Mouse (Mus musculus) kidney, embryonic 14.5 days (tissue): ENCODE data around the gene Rpl6. TPM values are rescaled to one million over a fixed set of nuclear protein-coding genes. Genes with fewer than 3 reads are reported as not detected.
"Not testable (repeated sequence)": the region's sequence is repeated elsewhere in the genome, so short reads cannot be mapped to it uniquely, and the experiment has no call there.

Experiments
- ATAC-seq: fragments of 200-750 bp; cut with Nextera tagmentation; 2 replicates; pipeline ENCODE4 v1.8.0; 2017; ENCODE audit warnings: moderate number of reproducible peaks, mild to moderate bottlenecking, moderate TSS enrichment, moderate library complexity; ENCODE audit not compliant: low FRiP score, low TSS enrichment
- H3K27ac ChIP-seq: fragments of 300-500 bp; sonication (generic); 2 replicates; pipeline ENCODE4 v1.5.1; 2014; ENCODE audit warnings: low read depth, mild to moderate bottlenecking, low read length, moderate library complexity, mixed read lengths
- H3K27me3 ChIP-seq: fragments of 300-500 bp; sonication (generic); 2 replicates; pipeline ENCODE4 v1.6.1; 2014; ENCODE audit warnings: mild to moderate bottlenecking, low read length; ENCODE audit not compliant: control insufficient read depth, insufficient read depth
- H3K36me3 ChIP-seq: fragments of 300-500 bp; sonication (generic); 2 replicates; pipeline ENCODE4 v1.6.1; 2014; ENCODE audit warnings: low read length, mixed read lengths; ENCODE audit not compliant: control insufficient read depth, insufficient read depth
- H3K4me1 ChIP-seq: fragments of 300-500 bp; sonication (generic); 2 replicates; pipeline ENCODE4 v1.6.1; 2014; ENCODE audit warnings: low read length, mixed read lengths; ENCODE audit not compliant: control insufficient read depth, insufficient read depth
- H3K4me2 ChIP-seq: fragments of 300-500 bp; sonication (generic); replicated peaks from 2 replicates; pipeline ENCODE4 v1.6.1; 2014; ENCODE audit warnings: low read depth, mild to moderate bottlenecking, low read length
- H3K4me3 ChIP-seq: fragments of 300-500 bp; sonication (generic); 2 replicates; pipeline ENCODE4 v1.5.1; 2014; ENCODE audit warnings: mild to moderate bottlenecking, low read length
- H3K9ac ChIP-seq: fragments of 300-500 bp; sonication (generic); 2 replicates; pipeline ENCODE4 v1.6.1; 2014; ENCODE audit warnings: low read depth, mild to moderate bottlenecking, low read length, moderate library complexity
- H3K9me3 ChIP-seq: fragments of 300-500 bp; sonication (generic); 2 replicates; pipeline ENCODE4 v1.6.1; 2016; ENCODE audit warnings: low read length; ENCODE audit not compliant: control insufficient read depth
- WGBS: fragments of 180-500 bp; shearing (Covaris S2); extraction: QIAGEN DNeasy Blood & Tissue Kit; methylation state at CpG from one replicate; pipeline ENCODE4 v1.1.7; 2014; 5-methylcytosine and 5-hydroxymethylcytosine counted together
- polyA plus RNA-seq: library from polyadenylated mRNA; unstranded; fragments of >200 nt; fragmentation: Nextera tagmentation; extraction: Ambion mirVana; gene quantifications from 2 replicates; pipeline ENCODE4 v1.2.1, GENCODE M21; 2014

Gene Rpl6
- polyA plus RNA-seq, 1 experiment from 2014 or later = 738 TPM

DNA sequence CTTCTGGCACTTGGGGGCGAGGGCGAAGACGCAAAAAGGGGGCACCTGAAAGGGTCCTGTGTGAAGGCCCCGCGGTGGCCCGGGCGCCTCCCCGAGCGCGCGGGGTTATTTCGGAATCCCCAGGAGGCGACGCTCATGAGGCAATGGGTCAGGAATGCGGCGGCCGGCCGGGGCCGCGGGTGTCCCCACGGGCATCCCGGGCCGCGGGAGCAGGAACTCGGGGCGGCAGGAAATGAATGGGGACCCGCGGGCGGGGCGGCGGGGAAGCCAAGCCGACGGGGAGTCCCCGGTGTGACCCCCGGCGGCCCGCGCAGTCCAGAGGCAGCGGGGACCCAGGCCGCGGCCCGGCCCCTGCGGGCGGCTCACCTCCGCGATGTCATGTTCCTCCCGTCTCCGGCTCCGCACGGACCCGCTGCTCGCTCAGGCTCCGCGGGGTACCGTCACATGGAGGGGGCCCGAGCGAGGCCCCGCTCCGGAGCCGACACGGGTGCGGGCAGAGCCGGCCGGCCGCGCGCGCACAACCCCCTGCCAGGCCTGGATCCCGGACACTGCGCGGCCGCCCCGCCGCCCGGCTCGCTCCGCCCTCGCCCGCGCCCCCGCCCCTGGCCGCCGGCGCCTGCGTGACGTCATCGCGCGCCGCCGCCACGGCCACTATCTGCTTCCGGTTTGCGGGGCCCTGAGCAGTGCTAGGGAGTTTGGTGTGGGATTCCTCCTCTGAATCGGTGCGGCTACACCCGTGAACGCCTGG lies 13.3 kb upstream of the Rpl6 start, which contains the start of gene Ptpn11:
Gene Ptpn11, minus strand, starts transcription at position 562 of the 748 bp plus-strand sequence.
- Histone ChIP-seq H3K4me1 (peaks cover 7% of the 10 kb centered on the region; the same call in 1 of the 2 replicates), H3K4me2 (peak within 1 kb of the TSS; percentile 80), H3K27ac (peak within 1 kb of the TSS; percentile 79), H3K27me3 (no peaks in the 10 kb centered on the region), H3K4me3 (peak within 1 kb of the TSS; percentile 96), H3K9me3 (no peaks in the 10 kb centered on the region), H3K36me3 (no peaks in the 10 kb centered on the region), H3K9ac (peak within 1 kb of the TSS; percentile 95)
- under 1% methylated on average over 64 of the region's 98 CpGs for WGBS
- ATAC-seq = peak; percentile 96

DNA sequence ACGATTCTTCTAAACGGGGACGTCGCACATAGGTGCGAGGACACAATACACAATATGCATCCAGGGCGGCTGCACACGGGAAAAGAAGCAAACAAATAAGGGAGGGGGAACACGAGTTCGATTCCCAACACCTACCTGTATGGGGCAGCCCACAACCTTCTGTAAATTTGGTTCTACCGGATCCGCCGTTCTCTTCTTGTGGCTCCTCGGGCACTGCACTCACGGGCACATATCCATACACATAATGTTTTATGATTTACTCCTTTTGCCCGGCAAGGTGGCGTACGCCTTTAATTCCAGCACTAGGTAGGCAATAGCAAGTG lies 12.7 kb upstream of the Rpl6 start:
- Histone ChIP-seq H3K4me3 (peak overlapping the region; percentile 96), H3K27ac (peak overlapping the region; percentile 62; the same call in 1 of the 2 replicates), H3K9ac (peak overlapping the region; percentile 95), H3K9me3 (no peaks in the 10 kb centered on the region), H3K27me3 (no peaks in the 10 kb centered on the region), H3K4me1 (peaks cover 3% of the 10 kb centered on the region; the same call in 1 of the 2 replicates), H3K4me2 (peak overlapping the region; percentile 58), H3K36me3 (no peaks in the 10 kb centered on the region)
- no peak for ATAC-seq
- WGBS = 9% methylated on average over 17 of the region's 17 CpGs

DNA sequence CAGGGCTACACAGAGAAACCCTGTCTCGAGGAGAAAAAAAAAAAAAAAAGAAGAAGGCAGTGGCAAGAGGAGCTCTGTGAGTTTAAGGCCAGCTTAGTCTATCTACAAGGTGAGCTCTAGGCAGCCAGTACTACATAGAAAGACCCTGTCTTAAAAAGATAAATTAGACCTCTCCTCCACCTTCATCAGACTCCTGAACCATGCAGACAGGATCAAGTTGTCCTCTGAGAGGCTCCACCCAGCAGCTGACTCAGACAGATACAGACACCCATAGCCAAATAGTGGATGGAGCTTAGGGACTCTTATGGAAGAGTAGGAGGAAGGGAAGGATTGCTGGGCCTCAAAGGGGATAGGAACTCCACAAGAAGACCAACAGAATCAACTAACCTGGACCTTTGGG lies 10.1 kb upstream of the Rpl6 start:
- Histone ChIP-seq H3K9ac (no peak overlapping the region), H3K36me3 (no peaks in the 10 kb centered on the region), H3K4me2 (no peak overlapping the region), H3K27me3 (no peaks in the 10 kb centered on the region), H3K4me1 (peaks cover 3% of the 10 kb centered on the region; the same call in 1 of the 2 replicates), H3K27ac (no peak overlapping the region), H3K4me3 (no peak overlapping the region), H3K9me3 (no peaks in the 10 kb centered on the region)
- WGBS = 42% methylated on average over 1 of the region's 1 CpGs
- no peak for ATAC-seq

DNA sequence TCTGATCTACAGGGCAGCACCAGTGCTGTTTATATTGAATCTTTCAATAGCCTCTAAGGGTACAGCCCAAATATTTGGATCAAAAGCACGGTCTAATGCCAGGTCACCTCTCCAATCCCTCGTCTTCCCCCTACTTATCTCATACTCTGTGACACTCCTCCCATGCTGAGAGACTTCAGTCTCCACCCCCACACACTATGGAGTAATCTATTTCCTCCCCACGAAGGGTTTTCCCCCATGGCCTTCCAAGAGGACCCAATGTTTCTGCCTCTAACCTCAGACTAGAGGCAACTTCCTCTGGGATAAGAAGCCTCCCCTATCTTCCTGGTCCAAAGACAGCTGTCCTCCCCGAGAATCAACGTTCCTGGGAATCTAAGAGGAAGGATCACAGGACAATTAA lies 7.5 kb upstream of the Rpl6 start:
- Histone ChIP-seq H3K36me3 (no peaks in the 10 kb centered on the region), H3K27ac (no peak overlapping the region), H3K4me2 (no peak overlapping the region), H3K4me3 (no peak overlapping the region), H3K9ac (no peak overlapping the region), H3K9me3 (no peaks in the 10 kb centered on the region), H3K27me3 (no peaks in the 10 kb centered on the region), H3K4me1 (no peaks in the 10 kb centered on the region)
- WGBS = 33% methylated on average over 5 of the region's 5 CpGs
- ATAC-seq = no peak

DNA sequence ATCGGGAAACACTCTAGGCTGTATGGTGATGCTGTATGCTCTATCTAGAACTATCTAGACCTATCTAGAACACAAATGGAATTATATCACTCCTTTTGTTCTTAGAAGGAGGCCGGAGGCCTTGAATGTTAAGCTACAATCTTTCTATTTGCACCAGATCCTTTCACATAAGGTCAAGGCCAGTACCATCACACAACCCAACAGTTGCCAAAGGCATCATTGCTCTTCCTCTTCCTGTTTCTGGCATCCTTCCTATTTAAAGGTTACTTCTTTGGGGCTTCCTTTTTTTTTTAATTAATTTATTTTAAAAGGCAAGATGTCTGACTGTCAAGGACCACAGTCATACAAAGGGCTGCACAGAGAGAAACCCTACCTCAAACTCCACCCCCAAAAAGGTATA lies 6.9 kb upstream of the Rpl6 start:
- Histone ChIP-seq H3K9ac (no peak overlapping the region), H3K36me3 (no peaks in the 10 kb centered on the region), H3K4me2 (no peak overlapping the region), H3K4me3 (no peak overlapping the region), H3K9me3 (no peaks in the 10 kb centered on the region), H3K27me3 (no peaks in the 10 kb centered on the region), H3K4me1 (no peaks in the 10 kb centered on the region), H3K27ac (no peak overlapping the region)
- WGBS = 92% methylated on average over 2 of the region's 2 CpGs
- ATAC-seq = no peak

DNA sequence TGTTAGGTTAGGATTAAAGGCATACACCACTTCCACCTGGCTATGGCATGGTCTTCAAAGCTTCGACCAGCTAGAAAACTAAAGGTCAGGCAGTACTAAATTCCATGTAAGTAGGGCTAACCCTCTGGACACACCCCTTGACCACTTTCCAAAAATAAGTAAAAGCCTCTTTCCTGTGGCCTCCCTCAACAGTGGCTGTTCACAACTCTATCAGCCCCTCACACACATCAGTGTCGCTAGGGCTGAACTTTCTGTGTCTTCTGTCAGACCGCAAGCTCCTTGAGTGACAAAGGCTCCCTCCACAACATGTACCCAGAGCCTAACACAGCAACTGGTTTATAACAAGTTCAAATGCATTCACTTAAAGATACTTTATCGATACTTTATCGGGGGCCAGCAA lies 5.9 kb upstream of the Rpl6 start:
- H3K4me3 ChIP-seq = no peak overlapping the region
- H3K9me3 ChIP-seq = no peaks in the 10 kb centered on the region
- no peak for ATAC-seq
- H3K27ac ChIP-seq = no peak overlapping the region
- no peak overlapping the region for H3K9ac ChIP-seq
- WGBS = 84% methylated on average over 5 of the region's 5 CpGs
- no peaks in the 10 kb centered on the region for H3K36me3 ChIP-seq
- no peaks in the 10 kb centered on the region for H3K4me1 ChIP-seq
- no peaks in the 10 kb centered on the region for H3K27me3 ChIP-seq
- no peak overlapping the region for H3K4me2 ChIP-seq

DNA sequence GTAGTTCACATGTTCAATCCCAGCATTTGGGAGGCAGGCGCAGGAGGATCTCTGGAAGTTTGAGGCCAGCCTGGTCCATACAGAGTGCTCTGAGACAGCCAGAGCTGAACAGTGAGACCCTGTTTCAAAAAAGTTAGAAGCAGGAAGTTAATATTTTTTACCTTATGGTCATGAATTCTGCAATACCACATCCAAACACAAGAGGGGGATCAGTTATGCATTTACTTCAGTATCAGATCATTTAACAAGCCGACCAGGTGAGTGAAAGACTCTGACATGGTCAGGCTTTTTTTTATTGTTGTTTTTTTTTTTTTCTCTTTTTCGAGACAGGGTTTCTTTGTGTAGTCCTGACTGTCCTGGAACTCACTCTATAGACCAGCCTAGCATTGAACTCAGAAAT lies 2.5 kb upstream of the Rpl6 start:
- no peak for ATAC-seq
- no peak overlapping the region for H3K9ac ChIP-seq
- H3K27ac ChIP-seq = no peak overlapping the region
- no peak overlapping the region for H3K4me2 ChIP-seq
- no peak overlapping the region for H3K4me3 ChIP-seq
- peaks cover 12% of the 10 kb centered on the region for H3K36me3 ChIP-seq
- WGBS = 43% methylated on average over 3 of the region's 3 CpGs
- peaks cover 13% of the 10 kb centered on the region for H3K4me1 ChIP-seq
- no peaks in the 10 kb centered on the region for H3K27me3 ChIP-seq
- H3K9me3 ChIP-seq = no peaks in the 10 kb centered on the region

DNA sequence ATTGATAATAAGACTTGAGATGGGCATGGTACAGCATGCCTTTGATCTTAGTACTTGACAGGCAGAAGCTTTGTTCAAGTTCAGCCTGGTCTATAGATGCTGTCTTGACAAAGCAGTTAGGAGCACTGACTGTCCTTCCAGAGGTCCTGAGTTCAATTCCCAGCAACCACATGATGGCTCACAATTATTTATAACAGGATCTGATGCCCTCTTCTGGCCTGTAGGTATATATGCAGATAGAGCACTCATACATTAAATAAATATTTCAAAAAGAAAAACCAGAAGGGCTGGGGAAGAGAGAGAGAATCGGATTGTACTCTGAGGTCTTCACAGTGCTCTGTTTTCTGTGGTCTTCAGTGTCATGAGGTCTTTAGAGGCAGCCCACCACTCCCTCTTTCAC lies 1.8 kb upstream of the Rpl6 start:
- H3K27me3 ChIP-seq = no peaks in the 10 kb centered on the region
- ATAC-seq = no peak
- peaks cover 17% of the 10 kb centered on the region for H3K4me1 ChIP-seq
- no peak overlapping the region for H3K9ac ChIP-seq
- no peak overlapping the region for H3K4me3 ChIP-seq
- H3K27ac ChIP-seq = no peak overlapping the region
- no peak overlapping the region for H3K4me2 ChIP-seq
- H3K9me3 ChIP-seq = no peaks in the 10 kb centered on the region
- WGBS = 78% methylated on average over 1 of the region's 1 CpGs
- H3K36me3 ChIP-seq = peaks cover 20% of the 10 kb centered on the region

DNA sequence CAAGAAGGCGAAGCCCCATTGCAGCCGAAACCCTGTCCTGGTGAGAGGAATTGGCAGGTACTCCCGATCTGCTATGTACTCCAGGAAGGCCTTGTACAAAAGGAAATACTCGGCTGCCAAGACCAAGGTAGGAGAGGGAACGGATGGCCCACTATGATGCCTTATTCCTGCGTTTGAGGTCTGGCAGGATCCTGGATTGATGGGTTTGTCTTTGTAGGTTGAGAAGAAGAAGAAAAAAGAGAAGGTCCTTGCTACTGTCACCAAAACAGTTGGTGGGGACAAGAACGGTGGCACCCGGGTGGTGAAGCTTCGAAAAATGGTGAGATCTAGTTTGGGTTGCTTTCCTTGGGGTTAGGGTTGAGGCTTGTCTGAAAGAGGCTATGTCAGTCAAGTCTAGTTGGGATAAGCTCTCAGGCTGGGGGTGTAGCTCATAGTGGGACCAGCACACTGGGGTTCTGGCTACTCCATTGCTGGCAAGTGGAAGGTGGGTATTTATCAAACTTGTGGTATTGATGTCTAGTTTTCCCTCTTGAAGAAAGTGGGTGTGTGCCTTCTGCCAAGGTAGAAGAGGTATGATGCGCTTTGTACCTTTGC lies 1.4 kb downstream of the Rpl6 start:
- Histone ChIP-seq H3K36me3 (peaks cover 51% of the 10 kb centered on the region), H3K9ac (peak overlapping the region; percentile 98; the same call in 1 of the 2 replicates), H3K4me2 (peak overlapping the region; percentile 49), H3K4me1 (peaks cover 17% of the 10 kb centered on the region), H3K4me3 (peak overlapping the region; percentile 93)
- not testable (repeated sequence) for H3K9me3 ChIP-seq, H3K27me3 ChIP-seq, H3K27ac ChIP-seq, ATAC-seq
- WGBS = 70% methylated on average over 8 of the region's 10 CpGs
